Mouse (Mus musculus): ENCODE measurements around the gene Plekhb2.

Plekhb2 gene

DNA sequence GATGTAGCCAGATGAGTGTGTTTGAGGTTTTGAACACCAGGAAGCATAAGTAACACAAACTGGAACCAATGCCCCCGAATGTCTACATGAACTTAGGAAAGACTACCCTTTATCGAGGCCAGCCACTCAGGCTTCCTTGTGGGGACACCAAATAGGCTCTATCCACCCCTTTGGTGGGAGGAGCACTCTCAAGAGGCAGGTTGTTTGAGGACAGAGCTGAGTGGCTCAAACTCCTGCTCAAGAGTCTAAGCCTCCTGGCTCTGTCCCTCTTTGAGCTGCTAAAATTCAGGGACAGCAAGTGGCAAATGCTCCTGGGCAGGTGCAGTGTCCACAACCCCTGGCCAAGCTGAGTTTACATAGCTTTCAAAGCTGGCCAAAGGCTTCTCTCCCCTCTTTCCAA lies 14.9 kb upstream of the Plekhb2 start:
- no peak for DNase-seq

- DNase-seq: no peak
These were observed 11.7 kb upstream of the Plekhb2 start for GRCm38 (mm10) chr1:34837951-34838689.

DNA sequence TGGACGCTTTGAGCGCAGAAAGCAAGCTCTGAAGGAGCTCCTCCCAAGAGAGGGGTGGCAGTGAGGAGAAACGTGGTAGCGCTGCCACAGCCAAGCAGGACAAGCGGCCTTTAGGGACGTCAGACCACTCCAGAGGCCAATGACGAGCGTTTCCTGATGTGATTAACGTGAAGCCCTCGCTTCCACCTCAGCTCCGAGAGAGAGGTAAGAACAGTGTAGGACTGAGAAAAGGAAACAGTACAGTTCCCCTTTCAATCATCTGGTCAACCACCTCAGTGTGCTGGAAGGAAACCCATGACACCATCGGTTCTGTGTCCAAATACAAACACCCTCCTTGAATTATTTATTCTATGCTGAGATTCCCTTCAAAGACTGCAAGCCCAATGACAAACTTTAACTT lies 10.5 kb upstream of the Plekhb2 start:
- no peak for DNase-seq

GRCm38 (mm10) chr1:34841709-34842388 lies 7.9 kb upstream of the Plekhb2 start:
- DNase-seq: peak in 1 of 2 experiments; percentile 32

DNA sequence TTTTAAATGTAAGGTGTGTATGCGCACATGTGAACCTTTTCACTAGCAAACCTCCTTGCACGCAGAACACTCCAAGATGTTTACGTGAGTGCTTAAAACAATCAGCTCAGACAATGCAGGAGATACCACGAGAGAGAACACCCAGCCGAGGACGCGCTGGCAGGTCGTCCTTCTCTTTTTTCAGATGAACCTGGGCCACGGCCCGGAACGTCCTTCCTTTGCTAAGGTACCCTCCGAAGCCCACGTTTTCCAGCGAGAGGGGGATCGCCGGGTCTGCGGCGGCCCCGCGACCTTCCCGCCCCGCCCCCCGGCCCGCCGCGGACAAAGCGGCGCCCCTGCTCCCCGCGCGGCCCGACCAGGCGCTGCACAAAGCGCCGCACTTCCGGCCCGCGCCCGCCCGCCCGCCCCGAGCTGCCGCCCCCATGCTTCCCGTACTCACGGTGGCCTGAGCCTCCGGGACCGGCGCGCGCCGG lies 7.4 kb upstream of the Plekhb2 start:
- peak; percentile 35 to 77 for DNase-seq

DNA sequence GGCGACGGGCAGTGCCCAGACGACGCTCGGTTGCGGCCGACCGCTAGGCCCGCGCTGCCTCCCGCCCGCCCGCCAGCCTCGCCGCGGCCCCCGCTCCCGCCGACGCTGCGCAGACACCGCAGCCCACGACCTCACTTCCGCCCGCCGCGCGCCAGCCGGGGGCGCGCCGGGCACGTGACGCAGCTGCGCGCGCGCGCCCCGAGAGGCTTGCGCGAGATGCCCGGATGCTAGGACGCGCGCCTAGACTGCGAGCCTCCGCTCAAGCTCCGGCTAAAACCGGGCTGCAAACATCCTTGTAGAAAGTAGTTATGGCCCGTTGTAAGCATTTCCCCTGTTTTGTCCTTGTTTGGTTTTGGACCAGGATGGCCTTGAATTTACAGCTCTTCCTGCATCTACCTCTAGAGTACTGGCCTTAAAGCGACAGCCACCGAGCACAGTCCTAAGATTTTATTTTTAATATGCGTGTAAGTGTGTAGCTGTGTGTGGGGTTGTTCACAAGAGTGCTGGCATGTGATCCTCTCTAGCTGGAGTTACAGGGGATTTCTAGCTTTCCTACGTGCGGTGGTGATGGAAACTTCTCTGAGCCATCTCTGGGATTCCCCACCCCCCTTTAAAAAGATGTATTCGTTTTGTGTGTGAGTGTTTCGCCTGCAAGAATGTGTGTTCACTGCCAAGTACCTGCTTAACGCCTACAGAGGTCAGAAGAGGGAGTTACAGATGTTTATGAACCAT lies 6.7 kb upstream of the Plekhb2 start, which contains the start of gene Fam168b:
Gene Fam168b, minus strand, starts transcription at position 179 of the 732 bp plus-strand sequence.
- DNase-seq: peak; percentile 90 to 94

DNA sequence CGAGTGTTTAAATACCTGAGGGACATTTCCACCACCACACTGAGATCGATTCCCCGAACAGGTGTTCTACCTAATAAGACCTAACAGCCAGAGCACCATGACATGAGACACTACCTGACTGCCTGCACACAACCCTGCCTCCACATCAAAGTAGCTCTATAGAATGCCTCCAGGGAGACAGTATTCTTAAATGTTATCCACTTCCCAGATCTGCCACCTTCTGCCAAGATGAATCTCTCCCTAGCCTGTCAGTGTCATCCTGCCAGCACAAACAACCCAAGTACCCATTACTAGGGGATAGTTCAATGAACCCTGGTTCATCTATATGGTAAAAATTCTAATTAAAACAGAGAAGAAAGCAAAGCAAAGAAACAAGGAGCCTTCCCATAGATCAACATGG lies 2.7 kb upstream of the Plekhb2 start:
- no peak for DNase-seq

DNA sequence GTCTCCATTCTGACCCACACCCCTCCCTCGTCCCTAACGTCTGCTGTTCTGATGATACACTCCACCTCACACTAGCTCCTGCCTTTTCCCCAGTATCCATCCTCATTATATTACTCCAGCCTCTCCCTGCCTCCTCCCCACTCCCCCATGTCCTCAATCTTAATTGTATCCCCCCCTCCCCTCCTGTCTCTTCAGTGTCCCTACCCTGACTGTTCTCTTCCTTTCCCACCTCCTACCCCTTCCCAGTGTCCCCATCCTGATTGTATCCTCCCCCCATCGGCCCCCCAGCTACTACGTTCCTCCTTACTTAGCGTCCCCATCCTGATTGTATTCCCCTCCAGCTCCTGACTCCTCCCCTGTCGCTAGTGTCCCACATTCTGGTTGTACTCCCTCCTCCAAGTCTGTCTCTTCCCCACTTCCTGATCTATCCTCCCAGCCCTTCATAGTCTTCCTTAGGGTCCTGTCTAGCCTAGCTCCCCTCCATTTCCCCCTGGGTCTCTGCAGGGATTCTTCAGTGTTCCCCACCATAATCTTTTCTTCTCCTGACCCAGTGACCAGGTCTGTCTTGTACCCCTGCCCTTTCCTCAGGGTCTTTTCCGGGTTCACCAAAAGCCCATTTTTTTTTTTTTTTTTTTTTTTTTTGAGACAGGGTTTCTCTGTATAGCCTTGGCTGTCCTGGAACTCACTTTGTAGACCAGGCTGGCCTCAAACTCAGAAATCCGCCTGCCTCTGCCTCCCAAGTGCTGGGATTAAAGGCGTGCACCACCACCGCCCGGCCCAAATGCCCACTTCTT lies 764 bp downstream of the Plekhb2 start:
- DNase-seq: no peak

GRCm38 (mm10) chr1:34851562-34851961 lies 1.8 kb downstream of the Plekhb2 start:
- DNase-seq: peak; percentile 69 to 71

GRCm38 (mm10) chr1:34852116-34852878 lies 2.5 kb downstream of the Plekhb2 start:
- DNase-seq: peak in 1 of 2 experiments; percentile 32

- peak in 1 of 2 experiments; percentile 30 for DNase-seq
These were observed 4.0 kb downstream of the Plekhb2 start for GRCm38 (mm10) chr1:34853786-34854185.

- peak; percentile 65 to 68 for DNase-seq
These were observed 5.4 kb downstream of the Plekhb2 start for GRCm38 (mm10) chr1:34855056-34855739.

GRCm38 (mm10) chr1:34858671-34859070 lies 8.9 kb downstream of the Plekhb2 start:
- peak; percentile 75 to 79 for DNase-seq

DNA sequence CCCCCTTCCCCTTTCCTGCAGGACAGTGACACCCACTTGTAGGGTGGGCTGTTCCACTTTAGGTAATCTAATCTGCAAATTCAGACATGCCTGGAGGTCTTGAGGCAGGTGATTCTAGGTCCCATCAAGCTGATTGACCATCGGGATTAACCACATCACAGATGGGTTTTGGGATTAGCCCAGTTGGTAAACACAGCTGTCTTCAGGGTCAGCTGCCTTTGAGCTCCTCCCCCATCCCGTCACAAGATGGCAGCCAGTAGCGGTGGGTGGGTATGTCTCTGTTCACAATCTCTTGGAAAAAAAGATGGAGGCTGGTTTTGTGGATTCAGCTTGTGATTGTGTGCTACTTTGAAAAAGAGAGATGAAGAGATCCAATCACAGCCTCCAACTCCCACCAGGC lies 10.0 kb downstream of the Plekhb2 start:
- no peak for DNase-seq

DNA sequence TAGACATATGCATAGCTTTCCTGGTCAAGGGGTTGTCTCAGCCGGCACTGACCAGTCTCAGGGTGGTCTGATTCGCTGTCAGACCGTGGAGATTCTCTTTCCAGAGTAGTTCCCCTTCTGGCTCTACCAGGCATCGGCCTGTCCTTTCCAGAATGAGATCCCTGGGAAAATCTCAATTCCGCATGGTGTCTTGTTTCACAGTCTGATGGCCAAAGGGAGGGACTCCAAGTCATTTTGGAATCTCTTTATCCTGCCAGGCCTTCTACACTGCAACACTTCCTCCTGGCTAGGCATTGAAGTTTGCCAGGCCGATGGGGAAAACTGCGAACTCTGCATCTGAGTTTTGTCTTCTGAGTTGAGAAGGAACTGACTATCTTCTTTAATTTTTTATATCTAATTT lies 10.4 kb downstream of the Plekhb2 start:
- no peak for DNase-seq

GRCm38 (mm10) chr1:34862877-34863276 lies 13.1 kb downstream of the Plekhb2 start:
- peak; percentile 63 to 66 for DNase-seq

DNA sequence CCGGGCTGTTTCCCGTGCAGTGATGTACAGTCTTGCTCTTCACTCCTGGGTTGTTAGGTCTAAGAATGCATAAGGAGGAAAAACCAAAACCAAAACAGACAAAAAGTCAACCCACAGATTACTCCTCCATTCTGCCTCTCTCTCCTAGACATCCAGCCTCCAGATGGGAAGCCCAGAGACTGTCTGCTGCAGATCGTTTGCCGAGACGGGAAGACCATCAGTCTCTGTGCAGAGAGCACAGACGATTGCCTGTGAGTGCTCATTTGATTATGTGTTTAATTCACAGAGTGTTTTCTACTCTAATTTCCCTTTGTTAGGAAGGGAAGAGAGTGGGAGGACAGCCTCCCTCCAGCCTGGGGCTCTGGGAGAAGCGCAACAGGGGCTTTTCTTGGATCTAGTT lies 13.5 kb downstream of the Plekhb2 start:
- DNase-seq: no peak

DNA sequence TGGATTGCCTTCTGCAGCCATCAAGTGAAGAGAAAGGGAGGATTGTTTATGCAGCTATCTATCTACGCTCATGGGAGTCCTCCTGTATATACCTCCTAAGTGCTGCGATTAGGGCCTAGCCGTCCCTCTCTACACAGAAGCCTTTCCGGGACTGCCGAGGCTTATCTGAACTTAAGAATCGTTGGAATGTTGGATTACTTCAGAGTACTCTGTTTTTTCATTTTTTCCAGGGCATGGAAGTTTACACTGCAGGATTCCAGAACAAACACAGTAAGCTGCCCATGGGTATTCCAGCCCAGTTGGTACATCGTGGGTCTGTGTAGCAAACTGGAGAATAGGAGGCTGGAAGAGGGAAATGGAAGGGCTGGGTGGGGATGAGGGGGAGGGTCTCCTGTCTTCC lies 14.5 kb downstream of the Plekhb2 start:
- DNase-seq: no peak

DNA sequence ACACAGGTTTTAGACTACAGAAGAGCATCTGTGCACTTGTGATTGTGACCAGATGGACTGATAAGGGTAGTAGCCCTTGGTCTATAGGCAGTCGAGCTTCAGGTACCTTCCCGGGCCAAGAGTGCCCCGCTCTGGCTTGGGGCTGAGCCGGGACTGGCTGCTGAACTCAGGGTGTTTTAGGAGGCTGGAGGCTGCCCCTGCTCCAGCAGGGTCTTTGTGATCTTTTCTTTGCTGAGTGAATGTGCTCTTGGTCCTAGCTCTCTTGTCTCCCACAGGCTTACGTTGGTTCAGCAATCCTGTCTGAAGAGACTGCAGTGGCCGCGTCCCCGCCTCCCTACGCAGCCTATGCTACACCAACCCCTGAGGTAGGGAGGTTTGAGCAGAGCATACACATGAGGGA lies 16.1 kb downstream of the Plekhb2 start:
- DNase-seq: no peak

- peak; percentile 94 to 96 for DNase-seq
These were observed 17.2 kb downstream of the Plekhb2 start for GRCm38 (mm10) chr1:34866815-34867573.

Data from kidney, postnatal 36 days (tissue).